Mouse (Mus musculus) MEL (cell line): ENCODE measurements around the gene Rpl19. TPM values are rescaled to one million over a fixed set of nuclear protein-coding genes. Genes with fewer than 3 reads are reported as not detected.

Source experiments
- DNase-seq: peaks from one replicate; pipeline ENCODE4 v3.0.0; 2011; ENCODE audit warnings: low read depth, low spot score
- H3K27ac ChIP-seq: 2 replicates; pipeline ENCODE4 v1.5.1; 2012; ENCODE audit warnings: low read depth, mild to moderate bottlenecking, control low read depth, low read length, moderate library complexity; ENCODE audit not compliant: control insufficient read depth
- H3K27me3 ChIP-seq, 2 experiments: fragments of 150-350 bp in 1 of 2; sonication (generic) in 1 of 2; 2 replicates each; pipeline ENCODE4 v1.6.1; 2012; ENCODE audit warnings: low read length in 2 of 2, mild to moderate bottlenecking in 2 of 2, improper control_type of control experiment in 1 of 2, moderate library complexity in 1 of 2; ENCODE audit not compliant: insufficient read depth in 2 of 2, control insufficient read depth in 1 of 2
- H3K36me3 ChIP-seq, 2 experiments: 2 replicates each; pipeline ENCODE4 v1.6.1; 2012 to 2014; ENCODE audit warnings: low read length in 2 of 2, improper control_type of control experiment in 1 of 2, inconsistent platforms in 1 of 2, mild to moderate bottlenecking in 1 of 2; ENCODE audit not compliant: insufficient read depth in 2 of 2, control insufficient read depth in 1 of 2
- H3K4me1 ChIP-seq, 2 experiments: fragments of 150-350 bp in 1 of 2; sonication (generic) in 1 of 2; 2 replicates each; pipeline ENCODE4 v1.6.1; 2012; ENCODE audit warnings: low read length in 2 of 2, improper control_type of control experiment in 1 of 2, mild to moderate bottlenecking in 1 of 2; ENCODE audit not compliant: insufficient read depth in 2 of 2, control insufficient read depth in 1 of 2
- H3K4me3 ChIP-seq, 2 experiments: fragments of 150-350 bp in 1 of 2; sonication (generic) in 1 of 2; 2 replicates each; pipeline ENCODE4 v1.5.1; 2012; ENCODE audit warnings: low read depth in 2 of 2, low read length in 2 of 2, mild to moderate bottlenecking in 2 of 2, moderate library complexity in 2 of 2, control low read depth in 1 of 2, improper control_type of control experiment in 1 of 2; ENCODE audit not compliant: control insufficient read depth in 1 of 2, insufficient read depth in 1 of 2
- H3K79me2 ChIP-seq: 2 replicates; pipeline ENCODE4 v1.6.1; 2012; ENCODE audit warnings: mild to moderate bottlenecking, low read length, moderate library complexity; ENCODE audit not compliant: control insufficient read depth, poor library complexity, insufficient read depth
- H3K9ac ChIP-seq: 2 replicates; pipeline ENCODE4 v1.6.1; 2012; ENCODE audit warnings: low read depth, mild to moderate bottlenecking, control low read depth, low read length, moderate library complexity; ENCODE audit not compliant: control insufficient read depth, poor library complexity, severe bottlenecking
- H3K9me3 ChIP-seq: fragments of 150-350 bp; sonication (generic); replicated peaks from 2 replicates; pipeline ENCODE4 v1.6.1; 2012; ENCODE audit warnings: mild to moderate bottlenecking, low read length, improper control_type of control experiment, moderate library complexity; ENCODE audit not compliant: insufficient read depth
- BHLHE40 ChIP-seq: IDR thresholded peaks from 2 replicates; pipeline ENCODE4 v1.6.1; 2012; ENCODE audit warnings: low read depth, mild to moderate bottlenecking, inconsistent platforms, low read length, improper control_type of control experiment, borderline replicate concordance
- CHD2 ChIP-seq: IDR thresholded peaks from 2 replicates; pipeline ENCODE4 v1.6.1; 2011; ENCODE audit warnings: low read length, improper control_type of control experiment
- ELF1 ChIP-seq: IDR thresholded peaks from 2 replicates; pipeline ENCODE4 v1.6.1; 2014; ENCODE audit warnings: low read depth, mild to moderate bottlenecking, inconsistent platforms, low read length, improper control_type of control experiment, moderate library complexity
- EP300 ChIP-seq, 2 experiments: IDR thresholded peaks; 2 replicates each; pipeline ENCODE4 v1.6.1; 2011; ENCODE audit warnings: improper control_type of control experiment in 2 of 2, low read length in 2 of 2, low read depth in 1 of 2, mild to moderate bottlenecking in 1 of 2
- ETS1 ChIP-seq: IDR thresholded peaks from 2 replicates; pipeline ENCODE4 v1.6.1; 2012; ENCODE audit warnings: low read depth, mild to moderate bottlenecking, inconsistent platforms, low read length, improper control_type of control experiment, moderate library complexity
- GABPA ChIP-seq: IDR thresholded peaks from 2 replicates; pipeline ENCODE4 v1.6.1; 2012; ENCODE audit warnings: low read depth, mild to moderate bottlenecking, inconsistent platforms, low read length, improper control_type of control experiment, moderate library complexity
- GATA1 ChIP-seq: IDR thresholded peaks from 2 replicates; pipeline ENCODE4 v1.6.1; 2011; ENCODE audit warnings: low read depth, low read length, improper control_type of control experiment
- HCFC1 ChIP-seq: IDR thresholded peaks from 2 replicates; pipeline ENCODE4 v1.6.1; 2012; ENCODE audit warnings: low read depth, mild to moderate bottlenecking, inconsistent platforms, low read length, improper control_type of control experiment, moderate library complexity
- JUND ChIP-seq: IDR thresholded peaks from 2 replicates; pipeline ENCODE4 v1.6.1; 2011; ENCODE audit warnings: low read depth, mild to moderate bottlenecking, improper control_type of control experiment, low read length
- KAT2A ChIP-seq: conservative IDR thresholded peaks from 2 replicates; pipeline ENCODE4 v1.6.1; 2012; ENCODE audit warnings: low read depth, low read length, improper control_type of control experiment, inconsistent platforms
- MAFK ChIP-seq: IDR thresholded peaks from 2 replicates; pipeline ENCODE4 v1.6.1; 2011; ENCODE audit warnings: low read depth, mild to moderate bottlenecking, low read length, improper control_type of control experiment, borderline replicate concordance
- MAX ChIP-seq: IDR thresholded peaks from 2 replicates; pipeline ENCODE4 v1.6.1; 2011; ENCODE audit warnings: low read length, improper control_type of control experiment
- MAZ ChIP-seq: IDR thresholded peaks from 2 replicates; pipeline ENCODE4 v1.6.1; 2012; ENCODE audit warnings: low read depth, mild to moderate bottlenecking, inconsistent platforms, low read length, improper control_type of control experiment
- MEF2A ChIP-seq: IDR thresholded peaks from 2 replicates; pipeline ENCODE4 v1.6.1; 2014; ENCODE audit warnings: low read depth, mild to moderate bottlenecking, inconsistent platforms, low read length, improper control_type of control experiment; ENCODE audit not compliant: poor library complexity, insufficient replicate concordance, severe bottlenecking; ENCODE audit errors: extremely low read depth
- MXI1 ChIP-seq: IDR thresholded peaks from 2 replicates; pipeline ENCODE4 v1.6.1; 2011; ENCODE audit warnings: mild to moderate bottlenecking, low read depth, low read length, improper control_type of control experiment
- MYB ChIP-seq: IDR thresholded peaks from 2 replicates; pipeline ENCODE4 v1.6.1; 2011; ENCODE audit warnings: mild to moderate bottlenecking, low read depth, low read length, improper control_type of control experiment
- MYC ChIP-seq: IDR thresholded peaks from 2 replicates; pipeline ENCODE4 v1.6.1; 2011; ENCODE audit warnings: low read depth, mild to moderate bottlenecking, low read length, improper control_type of control experiment, moderate library complexity
- NELFE ChIP-seq: IDR thresholded peaks from 2 replicates; pipeline ENCODE4 v1.6.1; 2011; ENCODE audit warnings: low read depth, low read length, improper control_type of control experiment
- NRF1 ChIP-seq: IDR thresholded peaks from 2 replicates; pipeline ENCODE4 v1.6.1; 2014; ENCODE audit warnings: low read depth, mild to moderate bottlenecking, inconsistent platforms, low read length, improper control_type of control experiment, moderate library complexity; ENCODE audit not compliant: poor library complexity, insufficient read depth, severe bottlenecking
- POLR2A ChIP-seq, 2 experiments: IDR thresholded peaks; 2 replicates each; pipeline ENCODE4 v1.6.1; 2011 to 2012; ENCODE audit warnings: low read length in 2 of 2, mild to moderate bottlenecking in 2 of 2, control low read depth in 1 of 2, improper control_type of control experiment in 1 of 2, low read depth in 1 of 2, moderate library complexity in 1 of 2; ENCODE audit not compliant: control insufficient read depth in 1 of 2, insufficient read depth in 1 of 2, poor library complexity in 1 of 2
- POLR2AphosphoS2 ChIP-seq: IDR thresholded peaks from 2 replicates; pipeline ENCODE4 v1.6.1; 2011; ENCODE audit warnings: low read length, improper control_type of control experiment
- POLR2AphosphoS5 ChIP-seq: IDR thresholded peaks from 2 replicates; pipeline ENCODE4 v1.6.1; 2012; ENCODE audit warnings: low read depth, borderline replicate concordance, mild to moderate bottlenecking, inconsistent platforms, low read length, moderate library complexity, mixed read lengths
- RAD21 ChIP-seq: IDR thresholded peaks from 2 replicates; pipeline ENCODE4 v1.6.1; 2011; ENCODE audit warnings: mild to moderate bottlenecking, low read depth, low read length, improper control_type of control experiment
- RCOR1 ChIP-seq: IDR thresholded peaks from 2 replicates; pipeline ENCODE4 v1.6.1; 2012; ENCODE audit warnings: low read depth, mild to moderate bottlenecking, inconsistent platforms, low read length, improper control_type of control experiment
- SIN3A ChIP-seq: IDR thresholded peaks from 2 replicates; pipeline ENCODE4 v1.6.1; 2012; ENCODE audit warnings: low read length, improper control_type of control experiment, inconsistent platforms
- SMC3 ChIP-seq: IDR thresholded peaks from 2 replicates; pipeline ENCODE4 v1.6.1; 2011; ENCODE audit warnings: low read depth, low read length, improper control_type of control experiment
- TAL1 ChIP-seq: IDR thresholded peaks from 2 replicates; pipeline ENCODE4 v1.6.1; 2012; ENCODE audit warnings: mild to moderate bottlenecking, inconsistent platforms, low read length, moderate library complexity, mixed read lengths
- TBP ChIP-seq: IDR thresholded peaks from 2 replicates; pipeline ENCODE4 v1.8.0; 2011; ENCODE audit warnings: low read depth, low read length, improper control_type of control experiment
- TCF12 ChIP-seq: IDR thresholded peaks from 2 replicates; pipeline ENCODE4 v1.6.1; 2014; ENCODE audit warnings: low read depth, mild to moderate bottlenecking, inconsistent platforms, low read length, improper control_type of control experiment, moderate library complexity
- UBTF ChIP-seq: IDR thresholded peaks from 2 replicates; pipeline ENCODE4 v1.6.1; 2012; ENCODE audit warnings: low read depth, mild to moderate bottlenecking, inconsistent platforms, low read length, improper control_type of control experiment, moderate library complexity, borderline replicate concordance; ENCODE audit not compliant: insufficient read depth
- USF1 ChIP-seq: IDR thresholded peaks from 2 replicates; pipeline ENCODE4 v1.6.1; 2014; ENCODE audit warnings: low read depth, mild to moderate bottlenecking, inconsistent platforms, low read length, improper control_type of control experiment, moderate library complexity
- USF2 ChIP-seq, 2 experiments: IDR thresholded peaks; 2 replicates each; pipeline ENCODE4 v1.6.1; 2011 to 2012; ENCODE audit warnings: improper control_type of control experiment in 2 of 2, low read length in 2 of 2, borderline replicate concordance in 1 of 2, inconsistent platforms in 1 of 2, low read depth in 1 of 2, mild to moderate bottlenecking in 1 of 2; ENCODE audit not compliant: insufficient read depth in 1 of 2
- ZKSCAN1 ChIP-seq: IDR thresholded peaks from 2 replicates; pipeline ENCODE4 v1.6.1; 2012; ENCODE audit warnings: low read depth, mild to moderate bottlenecking, inconsistent platforms, low read length, improper control_type of control experiment, moderate library complexity
- ZMIZ1 ChIP-seq: IDR thresholded peaks from 2 replicates; pipeline ENCODE4 v1.6.1; 2012; ENCODE audit warnings: low read depth, mild to moderate bottlenecking, inconsistent platforms, low read length, improper control_type of control experiment, moderate library complexity
- ZNF384 ChIP-seq: IDR thresholded peaks from 2 replicates; pipeline ENCODE4 v1.6.1; 2012; ENCODE audit warnings: low read depth, mild to moderate bottlenecking, inconsistent platforms, low read length, improper control_type of control experiment
- polyA plus RNA-seq, 2 experiments: library from polyadenylated mRNA; stranded (reverse) in 1 of 2; unstranded in 1 of 2; fragments of >175 nt in 1 of 2; fragments of >200 nt in 1 of 2; gene quantifications; 2 replicates each; pipeline versions ENCODE4 v1.2.1 to v1.2.4; 2012; ENCODE audit warnings: low replicate concordance in 2 of 2, low read depth in 1 of 2; ENCODE audit not compliant: insufficient read length in 2 of 2, insufficient read depth in 1 of 2, missing spikeins in 1 of 2
- total RNA-seq: library from RNA; depleted of rRNA; stranded (reverse); fragments of 300-350 nt; gene quantifications from 2 replicates; pipeline ENCODE4 v1.2.3, GENCODE M21; 2012; rRNA removed

The Rpl19 gene
- total RNA-seq (4,634 and 4,715 TPM in 2 replicates), polyA plus RNA-seq (1,000 to 10,000 TPM in 1 of 2 experiments, 100 to 1,000 TPM in 1; 210 to 2,650 TPM)

- H3K9me3 ChIP-seq = no peaks in the 10 kb centered on the region
- peak within 1 kb of the TSS; percentile 96 for H3K9ac ChIP-seq
- H3K4me3 ChIP-seq = peak within 1 kb of the TSS; percentile 81 to 93
- no peaks in the 10 kb centered on the region for H3K27me3 ChIP-seq
- H3K27ac ChIP-seq = peak within 1 kb of the TSS; percentile 90
- H3K79me2 ChIP-seq = peaks cover 28% of the 10 kb centered on the region
- peak; percentile 96 for DNase-seq
- H3K36me3 ChIP-seq = peaks cover 12 to 20% of the 10 kb centered on the region in 2 experiments
- H3K4me1 ChIP-seq = peaks cover 6 to 22% of the 10 kb centered on the region in 2 experiments; a peak in 3 of 4 replicates
- TF ChIP-seq EP300 (IDR thresholded peaks at IDR 0.05; ENCODE audit: low read depth in 1 of 2, low read length in 2 of 2) = no peak
- TF ChIP-seq KAT2A = peak; percentile 75
- no peak for TF ChIP-seq RAD21
- TF ChIP-seq CHD2 = peak; percentile 87
- peak; percentile 66 for TF ChIP-seq BHLHE40
- TF ChIP-seq MYC = peak; percentile 95
- no peak for TF ChIP-seq GABPA
- peak; percentile 100 for TF ChIP-seq MAX
- no peak; the same call in 1 of the 2 replicates for TF ChIP-seq TCF12
- peak; percentile 36; the same call in 1 of the 2 replicates for TF ChIP-seq ETS1
- no peak; the same call in 1 of the 2 replicates for TF ChIP-seq RCOR1
- peak; percentile 97 for TF ChIP-seq TBP
- TF ChIP-seq NRF1 = peak; percentile 100; the same call in 1 of the 2 replicates
- TF ChIP-seq POLR2A (IDR thresholded peaks at IDR 0.05; ENCODE audit: control insufficient read depth in 1 of 2, insufficient read depth in 1 of 2, low read depth in 1 of 2, low read length in 2 of 2, poor library complexity in 1 of 2) = peak; percentile 87 to 97
- no peak for TF ChIP-seq MYB
- TF ChIP-seq MAZ = peak; percentile 54
- TF ChIP-seq ZNF384 = no peak
- TF ChIP-seq MEF2A = no peak
- TF ChIP-seq GATA1 = no peak; the same call in 1 of the 2 replicates
- peak; percentile 93 to 98 for TF ChIP-seq USF2 (IDR thresholded peaks at IDR 0.05; ENCODE audit: borderline replicate concordance in 1 of 2, insufficient read depth in 1 of 2, low read depth in 1 of 2, low read length in 2 of 2)
- TF ChIP-seq ZMIZ1 = peak; percentile 96
- TF ChIP-seq SMC3 = no peak
- TF ChIP-seq ELF1 = peak; percentile 98
- TF ChIP-seq SIN3A = peak; percentile 93
- TF ChIP-seq POLR2AphosphoS5 = no peak
- peak; percentile 89 for TF ChIP-seq HCFC1
- TF ChIP-seq TAL1 = no peak
- TF ChIP-seq JUND = no peak
- no peak for TF ChIP-seq UBTF
- TF ChIP-seq USF1 = peak; percentile 100
- TF ChIP-seq ZKSCAN1 = no peak
- TF ChIP-seq POLR2AphosphoS2 = peak; percentile 97
- TF ChIP-seq MXI1 = peak; percentile 97
- no peak for TF ChIP-seq MAFK
- TF ChIP-seq NELFE = peak; percentile 98
Measured at GRCm38 (mm10) chr11:98026570-98027296, at the start of gene Rpl19. TSS of gene Rpl19 (plus strand) at chr11:98026710.
